Mouse (Mus musculus) kidney, embryonic 14.5 days (tissue): ENCODE measurements around the gene Gak. TPM values are rescaled to one million over a fixed set of nuclear protein-coding genes. Genes with fewer than 3 reads are reported as not detected.

Experiments
- polyA plus RNA-seq: library from polyadenylated mRNA; unstranded; fragments of >200 nt; fragmentation: Nextera tagmentation; extraction: Ambion mirVana; gene quantifications from 2 replicates; pipeline ENCODE4 v1.2.1, GENCODE M21; 2014

Gak gene
- polyA plus RNA-seq, 1 experiment from 2014 or later, result 48.8 TPM

Other genes starting within 250 kb of the Gak start
- 0.23 and 0.27 TPM in 2 replicates for gene Pde6b, start 241.4 kb downstream of the Gak start, polyA plus RNA-seq
- 398 and 564 TPM in 2 replicates for gene Atp5k, start 195.3 kb downstream of the Gak start, polyA plus RNA-seq
- gene Mfsd7a, start 180.9 kb downstream of the Gak start, polyA plus RNA-seq, result 0.30 and 0.40 TPM in 2 replicates
- 17.2 and 28.2 TPM in 2 replicates for gene Pcgf3, start 168.5 kb downstream of the Gak start, polyA plus RNA-seq
- 0.17 and 0.23 TPM in 2 replicates for gene Cplx1, start 79.7 kb downstream of the Gak start, polyA plus RNA-seq
- gene Tmem175, start within 50 bp of the Gak start, polyA plus RNA-seq, result 23.0 and 29.0 TPM in 2 replicates
- 11.0 and 11.3 TPM in 2 replicates for gene Idua, start 30.6 kb upstream of the Gak start, polyA plus RNA-seq
- gene Dgkq, start 39.9 kb upstream of the Gak start, polyA plus RNA-seq, result 5.0 and 9.1 TPM in 2 replicates
- gene Slc26a1, start 45.8 kb upstream of the Gak start, polyA plus RNA-seq, result 0.80 and 1.5 TPM in 2 replicates
- 24.0 and 32.7 TPM in 2 replicates for gene Fgfrl1, start 62.6 kb upstream of the Gak start, polyA plus RNA-seq
- gene Rnf212, start 145.2 kb upstream of the Gak start, polyA plus RNA-seq, result not detected in 2 replicates
- gene Tmed11, start 165.6 kb upstream of the Gak start, polyA plus RNA-seq, result not detected in 2 replicates
- not detected in 2 replicates for gene Vmn2r8, start 179.1 kb upstream of the Gak start, polyA plus RNA-seq
- not detected in 2 replicates for gene Vmn2r9, start 222.8 kb upstream of the Gak start, polyA plus RNA-seq